Mouse (Mus musculus) stomach, postnatal 0 days (tissue): ENCODE data around the gene Zfp563. TPM values are rescaled to one million over a fixed set of nuclear protein-coding genes. Genes with fewer than 3 reads are reported as not detected.

Experiments
- ATAC-seq: fragments of 200-750 bp; cut with Nextera tagmentation; 2 replicates; pipeline ENCODE4 v1.8.0; 2017; ENCODE audit not compliant: low FRiP score, low TSS enrichment
- DNase-seq: peaks from one replicate; pipeline ENCODE4 v3.0.0-alpha.2; 2016; ENCODE audit warnings: low spot score
- H3K27ac ChIP-seq: fragments of 300-500 bp; sonication (generic); replicated peaks from 2 replicates; pipeline ENCODE4 v1.5.1; 2014; ENCODE audit warnings: mild to moderate bottlenecking, control low read depth
- H3K27me3 ChIP-seq: fragments of 300-500 bp; sonication (generic); 2 replicates; pipeline ENCODE4 v1.6.1; 2014; ENCODE audit warnings: low read length; ENCODE audit not compliant: control insufficient read depth, insufficient read depth
- H3K36me3 ChIP-seq: fragments of 300-500 bp; sonication (generic); 2 replicates; pipeline ENCODE4 v1.6.1; 2014; ENCODE audit warnings: low read length, mixed read lengths; ENCODE audit not compliant: control insufficient read depth, insufficient read depth
- H3K4me1 ChIP-seq: fragments of 300-500 bp; sonication (generic); replicated peaks from 2 replicates; pipeline ENCODE4 v1.6.1; 2014; ENCODE audit warnings: antibody characterized with exemption; ENCODE audit not compliant: control insufficient read depth, insufficient read depth
- H3K4me2 ChIP-seq: fragments of 300-500 bp; sonication (generic); replicated peaks from 2 replicates; pipeline ENCODE4 v1.6.1; 2014; ENCODE audit warnings: low read depth, mild to moderate bottlenecking, control low read depth, moderate library complexity
- H3K4me3 ChIP-seq: fragments of 300-500 bp; sonication (generic); 2 replicates; pipeline ENCODE4 v1.5.1; 2014; ENCODE audit warnings: low read depth, low read length, control low read depth
- H3K9ac ChIP-seq: fragments of 300-500 bp; sonication (generic); 2 replicates; pipeline ENCODE4 v1.6.1; 2014; ENCODE audit warnings: mild to moderate bottlenecking, low read length, control low read depth, mixed read lengths
- H3K9me3 ChIP-seq: fragments of 300-500 bp; sonication (generic); 2 replicates; pipeline ENCODE4 v1.6.1; 2016; ENCODE audit warnings: low read length; ENCODE audit not compliant: control insufficient read depth
- CTCF ChIP-seq: IDR thresholded peaks from 2 replicates; pipeline ENCODE4 v1.5.1; 2016; ENCODE audit warnings: antibody characterized with exemption, low read depth, mild to moderate bottlenecking, moderate library complexity
- EP300 ChIP-seq: optimal IDR thresholded peaks from 2 replicates; pipeline ENCODE3; 2016; ENCODE audit warnings: antibody characterized with exemption
- WGBS: fragments of 180-500 bp; shearing (Covaris S2); extraction: QIAGEN DNeasy Blood & Tissue Kit; methylation state at CpG from one replicate; pipeline ENCODE4 v1.1.7; 2014; 5-methylcytosine and 5-hydroxymethylcytosine counted together
- polyA plus RNA-seq: library from polyadenylated mRNA; unstranded; fragments of >200 nt; fragmentation: Nextera tagmentation; extraction: Ambion mirVana; gene quantifications from 2 replicates; pipeline ENCODE4 v1.2.1, GENCODE M21; 2015

Zfp563 gene
- polyA plus RNA-seq, 1 experiment from 2014 or later = 3.7 TPM

DNA sequence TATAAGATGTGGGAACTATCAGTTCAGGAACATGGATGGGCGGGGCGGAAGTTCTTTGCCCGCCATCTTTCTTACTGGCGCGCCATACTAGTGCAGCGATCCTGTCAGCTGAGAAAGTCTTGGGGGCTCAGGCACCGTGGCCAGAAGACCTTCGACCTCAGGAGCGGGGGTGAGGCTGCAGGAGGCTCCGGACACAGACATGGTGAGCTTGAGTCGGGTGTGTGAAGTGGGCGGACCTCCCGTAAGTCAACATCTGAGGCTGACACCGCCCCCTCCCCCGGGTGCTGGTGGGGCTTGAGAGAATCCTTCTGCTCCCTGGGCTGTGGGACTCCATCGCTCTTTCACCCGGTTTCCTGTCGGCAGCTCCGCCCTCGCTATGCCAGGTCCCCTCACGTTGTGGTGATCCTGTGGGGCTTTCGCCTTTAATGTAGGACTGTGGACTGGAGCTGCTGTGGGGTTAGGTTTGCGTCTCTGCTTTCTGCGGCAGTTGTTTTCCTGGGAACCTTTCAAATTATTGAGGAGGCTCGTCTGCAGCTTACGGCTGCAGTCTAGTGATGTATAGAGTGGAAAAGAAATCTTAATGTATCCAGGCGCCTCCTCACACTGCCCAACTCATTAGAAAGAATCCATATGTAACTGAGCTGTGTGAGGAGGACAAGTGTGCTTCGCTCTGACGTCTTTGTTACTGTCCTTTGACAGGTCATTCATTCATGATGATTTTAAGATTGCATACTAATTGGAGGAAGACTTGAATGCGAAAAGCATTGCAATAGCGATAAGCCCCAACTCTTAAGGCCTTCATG is 3.5 kb downstream of the Zfp563 start:
- no peaks in the 10 kb centered on the region; the same call in 1 of the 2 replicates for H3K4me1 ChIP-seq
- TF ChIP-seq EP300 (no peak), CTCF (no peak)
- WGBS = 2% methylated on average over 31 of the region's 31 CpGs
- DNase-seq = peak; percentile 79
- H3K27ac ChIP-seq = peak overlapping the region; percentile 93
- peak overlapping the region; percentile 68 for H3K9ac ChIP-seq
- H3K27me3 ChIP-seq = no peaks in the 10 kb centered on the region
- ATAC-seq = peak; percentile 78
- H3K4me3 ChIP-seq = peak overlapping the region; percentile 77
- H3K4me2 ChIP-seq = peak overlapping the region; percentile 62
- no peaks in the 10 kb centered on the region for H3K36me3 ChIP-seq
- no peaks in the 10 kb centered on the region for H3K9me3 ChIP-seq

DNA sequence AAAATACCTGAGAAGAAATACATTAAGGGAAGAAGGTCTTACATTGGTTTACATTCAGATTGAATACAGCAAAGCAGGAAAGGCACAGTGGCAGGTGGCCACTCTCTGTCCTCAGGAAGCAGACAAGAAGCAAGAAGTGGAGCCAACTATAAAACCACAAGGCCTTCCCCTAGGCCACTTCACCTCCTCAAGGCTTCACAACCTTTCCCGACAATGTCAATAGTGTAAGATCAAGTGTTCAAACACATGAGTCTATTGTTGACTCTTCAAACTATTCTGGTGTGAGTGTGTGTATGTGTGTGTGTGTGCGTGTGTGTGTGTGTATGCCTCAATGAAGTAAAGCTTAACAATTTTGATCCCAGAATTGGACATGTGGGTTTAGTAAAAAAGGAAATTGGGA is 8.3 kb downstream of the Zfp563 start:
- DNase-seq = no peak
- Histone ChIP-seq H3K4me3 (no peak overlapping the region), H3K9ac (no peak overlapping the region), H3K27me3 (no peaks in the 10 kb centered on the region), H3K4me1 (no peaks in the 10 kb centered on the region; the same call in 1 of the 2 replicates), H3K9me3 (no peaks in the 10 kb centered on the region), H3K36me3 (no peaks in the 10 kb centered on the region), H3K27ac (no peak overlapping the region), H3K4me2 (no peak overlapping the region)
- no peak for ATAC-seq
- WGBS = 74% methylated on average over 2 of the region's 2 CpGs
- TF ChIP-seq CTCF (no peak), EP300 (no peak)

DNA sequence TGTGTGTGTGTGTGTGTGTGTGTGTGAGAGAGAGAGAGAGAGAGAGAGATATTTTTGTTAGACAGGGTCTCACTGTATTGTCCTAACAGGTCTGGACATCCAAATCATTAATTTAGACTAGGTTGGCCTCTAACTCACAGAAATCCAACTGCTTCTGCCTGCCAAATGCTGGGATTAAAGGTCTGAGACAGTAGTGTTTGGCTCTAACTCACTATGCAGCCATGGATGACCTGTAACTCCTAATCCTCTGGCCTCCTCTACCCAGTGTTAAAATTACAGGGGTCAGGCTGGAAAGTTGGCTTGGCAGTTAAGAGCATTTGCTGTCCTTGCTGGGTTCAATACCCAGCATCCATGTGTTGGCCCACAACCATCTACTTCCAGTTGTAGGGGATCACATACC is 35.4 kb downstream of the Zfp563 start:
- no peak for TF ChIP-seq EP300
- no peak overlapping the region for H3K4me3 ChIP-seq
- H3K36me3 ChIP-seq = no peaks in the 10 kb centered on the region
- H3K4me2 ChIP-seq = no peak overlapping the region
- no peak for ATAC-seq
- no peaks in the 10 kb centered on the region for H3K4me1 ChIP-seq
- no peaks in the 10 kb centered on the region for H3K27me3 ChIP-seq
- no peaks in the 10 kb centered on the region for H3K9me3 ChIP-seq
- H3K9ac ChIP-seq = no peak overlapping the region
- no peak for DNase-seq
- no peak overlapping the region for H3K27ac ChIP-seq

DNA sequence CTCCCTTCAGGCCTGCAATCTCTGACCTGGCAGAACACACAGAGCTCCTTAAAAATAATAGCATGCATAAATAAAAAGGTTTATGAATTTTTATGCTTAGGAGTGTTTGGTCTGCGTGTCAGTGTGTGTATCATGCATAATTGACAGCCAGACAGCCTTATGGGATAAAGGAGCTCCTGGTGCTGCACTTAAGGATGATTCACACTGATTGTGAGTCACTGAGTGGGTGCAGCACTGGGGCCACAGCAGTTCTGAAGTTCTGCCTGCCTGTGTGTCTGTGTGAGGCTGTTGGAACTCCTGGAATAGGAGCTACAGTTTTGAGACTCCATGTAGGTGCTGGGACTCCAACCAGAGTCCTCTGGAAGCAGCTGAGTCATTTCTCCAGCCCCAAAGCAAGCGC is 37.1 kb downstream of the Zfp563 start:
- no peak overlapping the region for H3K9ac ChIP-seq
- no peaks in the 10 kb centered on the region for H3K4me1 ChIP-seq
- TF ChIP-seq EP300 = no peak
- TF ChIP-seq CTCF = no peak
- 60% methylated on average over 2 of the region's 2 CpGs for WGBS
- H3K27ac ChIP-seq = no peak overlapping the region
- no peaks in the 10 kb centered on the region for H3K36me3 ChIP-seq
- no peaks in the 10 kb centered on the region for H3K27me3 ChIP-seq
- H3K4me2 ChIP-seq = no peak overlapping the region
- DNase-seq (no peak), ATAC-seq (no peak)
- no peak overlapping the region for H3K4me3 ChIP-seq
- no peaks in the 10 kb centered on the region for H3K9me3 ChIP-seq

DNA sequence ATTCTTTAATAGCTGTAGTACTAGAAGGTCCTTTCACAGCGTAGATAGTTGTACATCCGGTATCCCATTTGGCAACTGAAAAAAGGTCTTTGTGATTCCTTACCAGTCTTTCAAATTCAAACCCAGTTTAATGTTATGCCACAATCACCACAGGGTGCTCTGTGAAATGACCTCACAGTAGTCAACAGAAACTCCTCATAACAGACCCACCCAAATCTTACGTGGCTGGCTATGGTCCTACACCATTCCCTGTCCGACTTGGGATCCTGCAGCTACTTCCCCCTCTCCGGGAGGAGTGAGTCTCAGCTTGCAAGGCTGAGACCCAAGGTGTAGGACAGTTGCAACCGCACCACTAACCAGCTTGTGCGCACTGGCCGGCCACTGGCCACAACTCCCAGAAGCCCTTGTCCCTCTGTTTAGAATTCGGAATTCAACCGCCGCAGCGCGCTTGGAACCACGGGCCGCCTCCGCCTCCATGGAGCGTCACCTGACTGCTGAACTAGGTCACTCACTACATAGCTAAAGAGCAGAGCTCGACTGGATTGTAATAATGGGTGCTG is 50.2 kb downstream of the Zfp563 start, which contains the start of gene Morc2b:
TSS of gene Morc2b (minus strand) at position 423 of the 560 bp plus-strand sequence.
- 77% methylated on average over 18 of the region's 18 CpGs for WGBS

More for the DNA sequence above, 50.2 kb downstream of the Zfp563 start, which contains the start of gene Morc2b:
- Histone ChIP-seq H3K9me3 (no peaks in the 10 kb centered on the region), H3K4me2 (no peak within 1 kb of the TSS), H3K4me3 (no peak within 1 kb of the TSS), H3K4me1 (no peaks in the 10 kb centered on the region), H3K27me3 (no peaks in the 10 kb centered on the region), H3K27ac (no peak within 1 kb of the TSS), H3K9ac (no peak within 1 kb of the TSS), H3K36me3 (no peaks in the 10 kb centered on the region)
- TF ChIP-seq EP300 = no peak
- TF ChIP-seq CTCF = no peak
- ATAC-seq (no peak), DNase-seq (no peak)

Other genes with a start within 250 kb of the Zfp563 start
- 2.6 and 2.7 TPM in 2 replicates for gene Zfp870, start 197.7 kb upstream of the Zfp563 start, polyA plus RNA-seq
- gene Cyp4f14, start 172.0 kb upstream of the Zfp563 start, polyA plus RNA-seq = not detected in 2 replicates
- gene Cyp4f13, start 141.9 kb upstream of the Zfp563 start, polyA plus RNA-seq = 15.5 and 19.2 TPM in 2 replicates
- 5.6 and 6.4 TPM in 2 replicates for gene Zfp472, start 123.5 kb upstream of the Zfp563 start, polyA plus RNA-seq
- gene Zfp952, start 96.2 kb upstream of the Zfp563 start, polyA plus RNA-seq = 4.6 TPM in 2 replicates
- 3.1 and 3.2 TPM in 2 replicates for gene Zfp763, start 55.9 kb upstream of the Zfp563 start, polyA plus RNA-seq
- gene 4921501E09Rik, start 21.3 kb upstream of the Zfp563 start, polyA plus RNA-seq = not detected in 2 replicates
- gene Morc2b, start 50.4 kb downstream of the Zfp563 start, polyA plus RNA-seq = 0.02 TPM in 1 of 2 replicates, not detected in the other
- not detected in 2 replicates for gene Olfr55, start 79.1 kb downstream of the Zfp563 start, polyA plus RNA-seq
- gene Olfr239, start 102.0 kb downstream of the Zfp563 start, polyA plus RNA-seq = not detected in 2 replicates
- 0.02 TPM in 1 of 2 replicates, not detected in the other for gene Olfr1564, start 132.4 kb downstream of the Zfp563 start, polyA plus RNA-seq
- 6.1 and 6.7 TPM in 2 replicates for gene Zfp955a, start 165.8 kb downstream of the Zfp563 start, polyA plus RNA-seq
- 0.04 TPM in 1 of 2 replicates, not detected in the other for gene Olfr63, start 175.4 kb downstream of the Zfp563 start, polyA plus RNA-seq
- 4.5 and 4.9 TPM in 2 replicates for gene Zfp955b, start 200.2 kb downstream of the Zfp563 start, polyA plus RNA-seq